Mouse (Mus musculus) kidney, postnatal 10 days (tissue): ENCODE results near the gene Hhipl1.

Source experiments
- DNase-seq: peaks from one replicate; pipeline ENCODE4 v3.0.0; 2021; ENCODE audit warnings: mixed read lengths

The Hhipl1 gene

GRCm38 (mm10) chr12:108365868-108366267 lies 59.8 kb downstream of the Hhipl1 start:
- DNase-seq: no peak

GRCm38 (mm10) chr12:108367909-108368308 lies 61.8 kb downstream of the Hhipl1 start:
- peak; percentile 61 for DNase-seq

- DNase-seq: peak; percentile 45
These were observed 62.9 kb downstream of the Hhipl1 start for GRCm38 (mm10) chr12:108368921-108369320.

DNA sequence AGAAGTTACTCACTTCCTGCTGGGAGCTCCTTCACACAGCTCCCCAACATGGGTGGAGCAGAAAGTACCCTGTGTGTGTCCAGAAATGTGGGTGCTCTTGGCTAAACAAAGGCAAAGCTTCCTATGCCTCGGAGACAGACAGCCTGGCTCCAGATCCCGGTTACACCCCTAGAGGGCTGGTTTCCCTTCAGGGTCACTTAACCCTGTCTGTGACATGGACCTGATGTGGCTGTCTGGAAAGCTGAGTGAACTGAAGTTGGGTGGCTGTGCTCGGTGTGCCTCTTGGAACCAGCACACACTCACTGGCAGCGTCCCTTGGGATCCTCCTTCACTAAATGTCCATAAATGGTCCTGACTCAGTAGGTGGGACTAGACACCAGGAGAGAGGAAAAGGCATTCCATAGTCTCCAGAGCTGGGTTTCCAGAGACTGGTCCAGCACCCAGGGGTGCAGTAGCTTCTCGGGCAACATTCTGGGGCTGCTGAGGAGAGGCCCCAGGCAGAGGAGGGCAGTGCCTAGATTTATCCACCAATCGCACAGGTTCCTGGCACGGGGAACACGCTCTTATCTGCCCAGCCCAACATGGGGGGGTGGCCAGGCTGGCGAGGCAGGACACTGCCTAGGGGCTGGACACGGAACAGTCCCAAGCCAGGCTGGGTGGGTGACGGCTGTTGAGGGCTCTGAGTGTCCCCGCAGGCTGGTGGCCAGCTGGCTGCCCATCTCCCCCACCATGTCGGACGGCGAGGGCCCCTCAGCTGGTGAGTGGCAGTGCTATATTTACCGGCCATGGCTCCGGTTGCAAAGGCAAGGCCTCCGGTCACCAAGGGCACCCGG lies 64.7 kb downstream of the Hhipl1 start, which contains the start of gene Eml1:
Gene Eml1 (plus strand): TSS at position 362 of the 833 bp plus-strand sequence.
- DNase-seq: peak; percentile 59

DNA sequence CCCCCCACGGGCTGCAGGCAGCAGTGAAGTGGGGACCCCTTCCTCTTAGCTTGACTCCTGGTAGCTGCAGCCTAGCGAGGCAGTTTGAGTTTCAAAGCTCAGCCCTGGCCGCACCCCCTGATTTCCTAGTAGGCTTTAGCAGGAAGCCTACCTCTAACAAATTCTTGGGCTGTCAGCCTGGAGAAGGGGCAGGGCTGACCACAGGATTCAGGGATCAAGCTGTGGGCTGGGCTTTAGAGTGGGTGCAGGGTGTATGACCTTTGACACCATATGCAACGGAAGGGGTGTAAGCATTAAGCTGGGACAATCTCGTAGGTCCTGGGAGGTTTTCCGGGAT lies 65.3 kb downstream of the Hhipl1 start:
- DNase-seq: no peak

GRCm38 (mm10) chr12:108372241-108372640 lies 66.2 kb downstream of the Hhipl1 start:
- no peak for DNase-seq

- peak; percentile 46 for DNase-seq
These were observed 67.5 kb downstream of the Hhipl1 start for GRCm38 (mm10) chr12:108373611-108374010.

DNA sequence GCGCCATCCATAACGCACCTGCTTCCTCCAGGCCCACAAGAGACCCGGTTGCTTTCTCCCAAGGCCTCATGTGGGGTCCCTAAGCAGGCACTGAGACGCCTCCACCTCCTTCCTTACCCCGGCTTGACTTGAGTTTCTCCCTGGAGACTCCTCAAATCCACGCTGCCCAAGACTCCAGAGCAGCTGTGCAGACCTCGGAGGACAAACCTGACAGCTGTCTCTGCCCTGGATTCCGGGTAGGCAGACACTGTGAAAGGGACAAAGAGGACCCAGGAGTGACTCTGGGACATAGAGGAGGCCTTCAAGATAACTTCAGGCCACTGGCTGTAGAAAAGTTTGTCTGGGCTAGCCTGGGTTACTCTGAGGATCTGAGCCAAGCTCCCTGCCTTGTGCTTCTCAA lies 68.6 kb downstream of the Hhipl1 start:
- peak; percentile 4 for DNase-seq

DNA sequence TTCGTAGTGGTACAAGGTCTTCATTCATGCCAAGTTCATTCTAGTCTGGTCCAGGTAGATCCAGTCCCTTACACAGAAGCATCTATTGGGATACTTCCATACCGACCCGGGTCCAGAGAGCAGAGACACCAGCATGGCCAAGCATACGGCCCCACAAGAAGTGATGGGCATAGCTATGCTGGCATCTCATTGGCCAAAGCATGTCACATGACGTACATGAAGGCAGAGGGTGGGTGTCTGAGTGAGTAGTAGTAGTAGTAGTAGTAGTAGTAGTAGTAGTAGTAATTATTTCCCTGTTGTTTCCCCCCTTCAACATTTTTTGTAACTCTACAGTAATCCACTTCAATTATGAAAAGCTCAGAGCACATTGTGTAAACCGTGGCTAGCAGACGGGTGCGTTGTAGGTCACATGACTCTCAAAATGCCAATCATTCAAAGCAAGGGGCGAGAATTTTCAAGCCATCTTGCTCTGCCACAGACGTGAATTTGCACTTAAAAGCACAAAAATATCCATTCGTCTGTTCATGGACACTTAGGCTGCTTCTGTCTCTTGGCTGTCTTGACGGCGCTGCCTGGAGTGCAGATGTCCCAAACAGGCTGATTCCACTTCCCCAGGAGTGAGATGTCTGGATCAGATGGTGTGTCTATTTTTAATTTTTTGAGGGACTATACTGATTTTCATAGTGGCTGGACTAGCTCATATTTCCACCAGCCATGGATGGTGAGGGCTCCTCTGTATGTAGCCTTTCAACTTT lies 72.5 kb downstream of the Hhipl1 start:
- DNase-seq: no peak
